Mouse (Mus musculus): ENCODE results near the gene Csf3. TPM values are rescaled to one million over a fixed set of nuclear protein-coding genes. Genes with fewer than 3 reads are reported as not detected.
A peak's percentile ranks its signal among the peaks of the same experiment; 100 is the strongest.

The Csf3 gene
- polyA plus RNA-seq, 1 experiment = not detected

- TF ChIP-seq TAL1 (IDR thresholded peaks at IDR 0.05; ENCODE audit: low read length) (no peak), GATA1 (IDR thresholded peaks at IDR 0.05; ENCODE audit: low read length) (no peak)
- Histone ChIP-seq H3K4me1 (ENCODE audit: control insufficient read depth) (peaks cover 99% of the 10 kb centered on the region), H3K4me3 (replicated peaks) (no peak overlapping the region), H3K36me3 (ENCODE audit: control insufficient read depth) (peaks cover 45% of the 10 kb centered on the region), H3K27me3 (ENCODE audit: control insufficient read depth) (no peaks in the 10 kb centered on the region), H3K9me3 (ENCODE audit: control insufficient read depth, low read length) (no peaks in the 10 kb centered on the region)
Measured at GRCm38 (mm10) chr11:98749716-98750115, 48.7 kb downstream of the Csf3 start.

- TF ChIP-seq GATA1 (IDR thresholded peaks at IDR 0.05; ENCODE audit: low read length) (no peak), TAL1 (IDR thresholded peaks at IDR 0.05; ENCODE audit: low read length) (no peak)
- no peaks in the 10 kb centered on the region for H3K27me3 ChIP-seq (ENCODE audit: control insufficient read depth)
- peaks cover 47% of the 10 kb centered on the region for H3K36me3 ChIP-seq (ENCODE audit: control insufficient read depth)
- H3K4me1 ChIP-seq (ENCODE audit: control insufficient read depth) = peaks cover 99% of the 10 kb centered on the region
- H3K4me3 ChIP-seq (replicated peaks) = peak overlapping the region; percentile 37
- no peaks in the 10 kb centered on the region for H3K9me3 ChIP-seq (ENCODE audit: control insufficient read depth, low read length)
Measured at GRCm38 (mm10) chr11:98750351-98751201, 49.5 kb downstream of the Csf3 start.

GRCm38 (mm10) chr11:98751221-98751782 is 50.2 kb downstream of the Csf3 start:
- Histone ChIP-seq H3K4me3 (replicated peaks) (peak overlapping the region; percentile 37), H3K36me3 (ENCODE audit: control insufficient read depth) (peaks cover 48% of the 10 kb centered on the region), H3K27me3 (ENCODE audit: control insufficient read depth) (no peaks in the 10 kb centered on the region), H3K4me1 (ENCODE audit: control insufficient read depth) (peaks cover 99% of the 10 kb centered on the region), H3K9me3 (ENCODE audit: control insufficient read depth, low read length) (no peaks in the 10 kb centered on the region)
- TF ChIP-seq TAL1 (IDR thresholded peaks at IDR 0.05; ENCODE audit: low read length) (no peak), GATA1 (IDR thresholded peaks at IDR 0.05; ENCODE audit: low read length) (no peak)

GRCm38 (mm10) chr11:98752562-98753140 is 51.6 kb downstream of the Csf3 start:
- no peak for TF ChIP-seq GATA1 (IDR thresholded peaks at IDR 0.05; ENCODE audit: low read length)
- TF ChIP-seq TAL1 (IDR thresholded peaks at IDR 0.05; ENCODE audit: low read length) = no peak
- Histone ChIP-seq H3K4me1 (ENCODE audit: control insufficient read depth) (peaks cover 98% of the 10 kb centered on the region), H3K4me3 (replicated peaks) (no peak overlapping the region)

More at GRCm38 (mm10) chr11:98752562-98753140, 51.6 kb downstream of the Csf3 start:
- no peaks in the 10 kb centered on the region for H3K9me3 ChIP-seq (ENCODE audit: control insufficient read depth, low read length)
- H3K36me3 ChIP-seq (ENCODE audit: control insufficient read depth) = peaks cover 61% of the 10 kb centered on the region
- H3K27me3 ChIP-seq (ENCODE audit: control insufficient read depth) = no peaks in the 10 kb centered on the region

Other genes with a start within 250 kb of the Csf3 start
- gene Ikzf3, start 155.2 kb upstream of the Csf3 start, polyA plus RNA-seq (2012) = not detected in 2 replicates
- gene Zpbp2, start 150.2 kb upstream of the Csf3 start, polyA plus RNA-seq (2012) = 0.08 and 0.09 TPM in 2 replicates
- 13.5 and 13.6 TPM in 2 replicates for gene Ormdl3, start 113.9 kb upstream of the Csf3 start, polyA plus RNA-seq (2012)
- gene Lrrc3c, start 103.0 kb upstream of the Csf3 start, polyA plus RNA-seq (2012) = not detected in 2 replicates
- not detected in 2 replicates for gene Gm12355, start 75.6 kb upstream of the Csf3 start, polyA plus RNA-seq (2012)
- gene Gsdma3, start 74.9 kb upstream of the Csf3 start, polyA plus RNA-seq (2012) = not detected in 2 replicates
- not detected in 2 replicates for gene Gsdma2, start 54.5 kb upstream of the Csf3 start, polyA plus RNA-seq (2012)
- gene Gsdma, start 36.9 kb upstream of the Csf3 start, polyA plus RNA-seq (2012) = 0.03 TPM in 1 of 2 replicates, not detected in the other
- gene Psmd3, start 18.7 kb upstream of the Csf3 start, polyA plus RNA-seq (2012) = 15.0 and 17.0 TPM in 2 replicates
- gene Med24, start 28.2 kb downstream of the Csf3 start, polyA plus RNA-seq (2012) = 13.2 and 14.4 TPM in 2 replicates
- 3.2 TPM in 2 replicates for gene Thra, start 39.4 kb downstream of the Csf3 start, polyA plus RNA-seq (2012)
- gene Nr1d1, start 74.1 kb downstream of the Csf3 start, polyA plus RNA-seq (2012) = 0.22 and 0.29 TPM in 2 replicates
- 2.7 TPM in 2 replicates for gene Msl1, start 94.3 kb downstream of the Csf3 start, polyA plus RNA-seq (2012)
- gene Casc3, start 103.6 kb downstream of the Csf3 start, polyA plus RNA-seq (2012) = 2.6 and 3.3 TPM in 2 replicates
- gene Rapgefl1, start 135.5 kb downstream of the Csf3 start, polyA plus RNA-seq (2012) = not detected in 2 replicates
- 0.81 TPM in 2 replicates for gene Wipf2, start 162.4 kb downstream of the Csf3 start, polyA plus RNA-seq (2012)
- gene Cdc6, start 206.5 kb downstream of the Csf3 start, polyA plus RNA-seq (2012) = 0.76 and 0.82 TPM in 2 replicates
- 0.20 and 0.32 TPM in 2 replicates for gene Rara, start 226.6 kb downstream of the Csf3 start, polyA plus RNA-seq (2012)